Comparison of ENCODE assay signal across 15 mouse cellular contexts in the genomic region with DNA sequence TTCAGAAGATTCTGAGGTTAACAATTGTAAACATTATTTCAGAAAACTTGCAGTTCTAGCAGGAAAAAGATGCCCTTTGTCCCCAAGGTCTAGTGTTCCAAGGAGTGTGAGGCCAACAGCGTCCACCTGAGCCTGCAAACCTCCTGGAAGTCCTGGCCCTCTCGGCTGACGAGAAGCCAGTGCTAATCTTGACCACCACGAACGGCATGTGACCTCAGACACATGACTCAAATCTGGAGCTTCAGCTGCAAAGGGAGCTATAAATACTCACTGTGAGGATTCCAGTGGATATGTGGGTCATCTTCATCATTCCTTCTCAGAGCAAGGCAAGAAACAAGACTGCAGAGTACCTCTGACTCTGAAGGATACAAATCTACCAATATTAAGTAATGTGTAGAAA. TPM values are rescaled to one million over a fixed set of nuclear protein-coding genes. Genes with fewer than 3 reads are reported as not detected.
DNase-seq lines count a peak whose midpoint lies in the region; ATAC-seq and TF ChIP-seq lines count a peak whose summit lies in the region.
"Had no signal": no experiment of that assay in that cellular context is flagged by ENCODE, and none has a peak within 500 bp of the region (broad histone marks: within the 10 kb centered on the region; RNA-seq: fewer than 3 reads in every experiment).

No protein-coding gene starts in this region.

- no peaks in the 10 kb centered on the region for H3K79me3 ChIP-seq in C2C12 (ENCODE audit: low read depth)

- H3K36me3 ChIP-seq in C2C12 (ENCODE audit: control insufficient read depth, insufficient read depth): peaks cover 27% of the 10 kb centered on the region
- peaks cover 26% of the 10 kb centered on the region for H3K36me3 ChIP-seq in heart, embryonic 14.5 days (ENCODE audit: control insufficient read depth, insufficient read depth, low read length)

- H3ac ChIP-seq in C2C12 (ENCODE audit: control insufficient read depth, insufficient read length, low read depth): no peak overlapping the region

- peak overlapping the region; percentile 32; the same call in 1 of the 2 replicates for H3K4me2 ChIP-seq in heart, embryonic 14.5 days (ENCODE audit: low read length)
- H3K4me2 ChIP-seq: limb, embryonic 13.5 days; neural tube, embryonic 13.5 days; stomach, embryonic 15.5 days had no signal

- H3K9me3 ChIP-seq in heart, embryonic 14.5 days (ENCODE audit: control insufficient read depth, low read length): no peaks in the 10 kb centered on the region
- H3K9me3 ChIP-seq: forebrain, embryonic 10.5 days; hindbrain, embryonic 10.5 days; limb, embryonic 13.5 days; neural tube, embryonic 13.5 days; stomach, embryonic 15.5 days had no signal

- DNase-seq in 3T3-L1 (ENCODE audit: low read depth, low spot score): peak; percentile 4
- DNase-seq in kidney, adult 9 months: peak; percentile 93
- DNase-seq in testis, postnatal 14 days (ENCODE audit: low spot score): no peak
- DNase-seq in frontal cortex, postnatal 25 days (ENCODE audit: low spot score in 2 of 2): no peak
- no peak for DNase-seq in cerebellum, adult 11 months
- DNase-seq: midbrain, embryonic 14.5 days; right cerebral cortex, adult 18-20 months had no signal

- no peaks in the 10 kb centered on the region for H3K27me3 ChIP-seq in C2C12 (ENCODE audit: control insufficient read depth, insufficient read depth, insufficient read length)
- H3K27me3 ChIP-seq in heart, embryonic 14.5 days (ENCODE audit: control insufficient read depth, insufficient read depth, low read length): no peaks in the 10 kb centered on the region
- H3K27me3 ChIP-seq: limb, embryonic 13.5 days; neural tube, embryonic 13.5 days; stomach, embryonic 15.5 days had no signal

- H3K4me1 ChIP-seq in heart, embryonic 14.5 days (ENCODE audit: control insufficient read depth in 2 of 2, insufficient read depth in 2 of 2, low read length in 2 of 2): peaks cover 15 to 27% of the 10 kb centered on the region in 2 experiments
- H3K4me1 ChIP-seq: forebrain, embryonic 10.5 days; hindbrain, embryonic 10.5 days; limb, embryonic 13.5 days; neural tube, embryonic 13.5 days; stomach, embryonic 15.5 days had no signal

- H3K27ac ChIP-seq in heart, embryonic 14.5 days (replicated peaks in 1 of 2; ENCODE audit: control insufficient read depth in 1 of 2, insufficient read depth in 1 of 2, low read depth in 2 of 2, low read length in 2 of 2): peak overlapping the region; percentile 60 to 63
- H3K27ac ChIP-seq: forebrain, embryonic 10.5 days; hindbrain, embryonic 10.5 days; limb, embryonic 13.5 days; neural tube, embryonic 13.5 days; stomach, embryonic 15.5 days had no signal

- 29% methylated on average over 5 of the region's 5 CpGs for WGBS in heart, embryonic 14.5 days

- no peaks in the 10 kb centered on the region for H3K79me2 ChIP-seq in C2C12 (ENCODE audit: control insufficient read depth, insufficient read depth)

- H3K9ac ChIP-seq in heart, embryonic 14.5 days (ENCODE audit: low read length): 0 out of 2 replicates have a peak overlapping the region, but pooled peaks have one; percentile 5
- H3K9ac ChIP-seq: neural tube, embryonic 13.5 days; stomach, embryonic 15.5 days had no signal

- TF ChIP-seq CTCF in C2C12 (IDR thresholded peaks at IDR 0.05; ENCODE audit: control insufficient read depth, insufficient read depth, insufficient read length): no peak

- no peak overlapping the region for H3K4me3 ChIP-seq in C2C12 (ENCODE audit: insufficient read depth, poor library complexity, severe bottlenecking)
- no peak overlapping the region for H3K4me3 ChIP-seq in heart, embryonic 14.5 days (ENCODE audit: control insufficient read depth in 1 of 2, insufficient read depth in 1 of 2, low read depth in 1 of 2, low read length in 2 of 2)
- H3K4me3 ChIP-seq: forebrain, embryonic 10.5 days; hindbrain, embryonic 10.5 days; limb, embryonic 13.5 days; neural tube, embryonic 13.5 days; stomach, embryonic 15.5 days had no signal

- ATAC-seq in heart, embryonic 14.5 days (ENCODE audit: insufficient number of reproducible peaks, insufficient read depth, low FRiP score, low read depth): no peak
- ATAC-seq: activated CD4-positive, CD25-positive, alpha-beta regulatory T cell, adult 4 months had no signal

TF ChIP-seq in C2C12, 6 proteins besides CTCF, POLR2A, EP300 and RAD21:
- TF ChIP-seq CEBPB (IDR thresholded peaks at IDR 0.05; ENCODE audit: low read depth) (no peak), MYOG (IDR thresholded peaks at IDR 0.05; ENCODE audit: control insufficient read depth, extremely low read depth, insufficient read length) (no peak), USF1 (IDR thresholded peaks at IDR 0.05; ENCODE audit: low read depth) (peak; percentile 65), MAX (IDR thresholded peaks at IDR 0.05) (no peak), MYOD1 (IDR thresholded peaks at IDR 0.05; ENCODE audit: control insufficient read depth, insufficient read length, low read depth) (no peak)

RNA-seq across cellular contexts. Expression of a gene that starts 32.4 kb away (rescaled TPM):
- polyA plus RNA-seq in C2C12 (2012; fragmentation: generic; extraction: Trizol): 10.6 TPM
- 11.2 and 11.3 TPM in 2 replicates for polyA plus RNA-seq in heart, embryonic 14.5 days (2014; fragmentation: Nextera tagmentation; extraction: Ambion mirVana)

RNA-seq across cellular contexts. Expression of a gene that starts 51.4 kb away (rescaled TPM):
- 15.2 TPM for polyA plus RNA-seq in C2C12 (2012; fragmentation: generic; extraction: Trizol)
- 12.3 and 12.8 TPM in 2 replicates for polyA plus RNA-seq in heart, embryonic 14.5 days (2014; fragmentation: Nextera tagmentation; extraction: Ambion mirVana)

Comparison
In these comparisons a context has a peak if more than half of its experiments do, and no peak if none do; other contexts are left out.
1. DNase-seq: peak in 3T3-L1 (single experiment) and kidney, adult 9 months (single experiment); none in testis, postnatal 14 days (single experiment), frontal cortex, postnatal 25 days (0 of 2) and cerebellum, adult 11 months (single experiment).